Mouse (Mus musculus): ENCODE measurements around the gene Tmem138.

GRCm38 (mm10) chr19:10587231-10587630 lies 10.1 kb upstream of the Tmem138 start:
- no peak for TF ChIP-seq CTCF (IDR thresholded peaks at IDR 0.05; ENCODE audit: insufficient read depth, low read length)
- no peak for TF ChIP-seq POLR2A (IDR thresholded peaks at IDR 0.05; ENCODE audit: borderline replicate concordance, extremely low read depth, low read depth, low read length)

All from lung, adult 2 months (tissue).